Mouse (Mus musculus): Measurements from ENCODE around the gene Klhl25.
"Not testable (repeated sequence)": the region's sequence is repeated elsewhere in the genome, so short reads cannot be mapped to it uniquely, and the experiment has no call there.

GRCm38 (mm10) chr7:75915550-75915949, 67.4 kb downstream of the Klhl25 start:
- TF ChIP-seq CTCF (IDR thresholded peaks at IDR 0.05; ENCODE audit: borderline replicate concordance, insufficient read depth, low read length); POLR2A (IDR thresholded peaks at IDR 0.05; ENCODE audit: low read depth, low read length): not testable (repeated sequence)

Data from embryonic fibroblast, embryonic 13.5 days (primary cell).